Mouse (Mus musculus) CH12.LX (cell line): ENCODE results near the gene Hist1h2bj.

ENCODE experiments used
- CHD2 ChIP-seq: IDR thresholded peaks from 2 replicates; pipeline ENCODE4 v1.6.1; 2011; ENCODE audit warnings: low read length, improper control_type of control experiment
- CTCF ChIP-seq, 2 experiments: IDR thresholded peaks in 1 of 2; conservative IDR thresholded peaks in 1 of 2; 2 replicates each; pipeline ENCODE4 v1.5.1; 2011 to 2012; ENCODE audit warnings: low read depth in 2 of 2, low read length in 2 of 2, improper control_type of control experiment in 1 of 2, inconsistent platforms in 1 of 2, mild to moderate bottlenecking in 1 of 2, moderate library complexity in 1 of 2
- EP300 ChIP-seq: IDR thresholded peaks from 2 replicates; pipeline ENCODE4 v1.6.1; 2011; ENCODE audit warnings: low read length, improper control_type of control experiment
- ETS1 ChIP-seq: conservative IDR thresholded peaks from 2 replicates; pipeline ENCODE4 v1.6.1; 2012; ENCODE audit warnings: low read depth, mild to moderate bottlenecking, inconsistent platforms, low read length, improper control_type of control experiment, moderate library complexity
- HCFC1 ChIP-seq: IDR thresholded peaks from 2 replicates; pipeline ENCODE4 v1.6.1; 2012; ENCODE audit warnings: low read depth, mild to moderate bottlenecking, inconsistent platforms, low read length, improper control_type of control experiment
- JUN ChIP-seq: IDR thresholded peaks from 2 replicates; pipeline ENCODE4 v1.6.1; 2011; ENCODE audit warnings: low read depth, mild to moderate bottlenecking, low read length, improper control_type of control experiment, moderate library complexity; ENCODE audit not compliant: insufficient read depth
- MAFK ChIP-seq: IDR thresholded peaks from 2 replicates; pipeline ENCODE4 v1.6.1; 2011; ENCODE audit warnings: low read length, improper control_type of control experiment; ENCODE audit not compliant: insufficient replicate concordance
- POLR2A ChIP-seq: IDR thresholded peaks from 2 replicates; pipeline ENCODE4 v1.6.1; 2011; ENCODE audit warnings: low read depth, mild to moderate bottlenecking, improper control_type of control experiment, low read length
- TCF12 ChIP-seq: IDR thresholded peaks from 2 replicates; pipeline ENCODE4 v1.6.1; 2014; ENCODE audit warnings: low read depth, mild to moderate bottlenecking, inconsistent platforms, low read length, improper control_type of control experiment
- USF1 ChIP-seq: IDR thresholded peaks from 2 replicates; pipeline ENCODE4 v1.6.1; 2014; ENCODE audit warnings: low read depth, mild to moderate bottlenecking, inconsistent platforms, low read length, improper control_type of control experiment

- TF ChIP-seq TCF12 (no peak), CHD2 (no peak), POLR2A (no peak), CTCF (conservative IDR thresholded peaks at IDR 0.05 in 1 of 2, IDR thresholded peaks at IDR 0.05 in 1 of 2; ENCODE audit: low read depth in 2 of 2, low read length in 2 of 2) (no peak), HCFC1 (no peak), MAFK (no peak), USF1 (no peak), EP300 (no peak), ETS1 (no peak), JUN (no peak)
These were observed 2.3 kb downstream of the Hist1h2bj start for GRCm38 (mm10) chr13:22045311-22045710.
